Mouse (Mus musculus) right cerebral cortex, postnatal 4 days (tissue): ENCODE results near the gene Nicn1.
A peak's percentile ranks its signal among the peaks of the same experiment; 100 is the strongest.
"Not testable (repeated sequence)": the region's sequence is repeated elsewhere in the genome, so short reads cannot be mapped to it uniquely, and the experiment has no call there.

ENCODE experiments used
- DNase-seq: peaks from one replicate; pipeline ENCODE4 v3.0.0-alpha.2; 2022

The Nicn1 gene

DNA sequence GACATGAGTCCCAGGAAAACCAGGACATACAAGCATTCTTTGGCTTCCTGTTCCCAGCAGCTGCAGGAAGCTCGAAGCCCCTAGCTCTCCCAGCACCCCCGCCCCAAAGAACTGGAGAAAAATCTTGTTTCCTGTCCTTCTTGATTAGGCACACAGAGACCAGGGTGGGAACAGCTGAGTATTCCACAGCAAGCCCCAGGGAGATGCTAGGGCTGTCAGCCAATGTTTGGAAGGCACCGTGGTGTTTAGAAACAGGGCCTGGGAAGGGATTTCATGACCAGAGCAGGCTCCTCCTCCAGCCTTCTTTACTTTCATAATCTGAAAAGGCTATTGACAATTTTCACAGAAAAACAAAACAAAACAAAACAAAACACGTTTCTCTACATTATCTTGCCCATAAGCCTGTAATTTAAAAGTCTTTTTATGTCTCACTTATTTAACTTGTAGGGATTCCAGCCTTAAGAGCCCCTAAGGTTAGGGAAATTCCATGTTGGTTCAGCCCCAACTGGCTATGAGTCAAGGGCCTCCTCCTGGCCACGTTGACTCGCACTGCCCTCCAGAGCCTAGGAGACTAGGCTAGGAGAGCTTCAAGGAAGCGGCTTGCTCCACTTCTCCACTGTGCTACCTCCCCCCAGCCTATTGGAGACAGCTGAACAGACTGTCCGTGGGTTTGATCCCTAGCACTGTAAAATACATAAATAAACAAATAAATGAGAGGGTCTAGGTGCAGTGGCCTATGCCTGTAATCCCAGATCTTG is 10.0 kb upstream of the Nicn1 start:
- no peak for DNase-seq

DNA sequence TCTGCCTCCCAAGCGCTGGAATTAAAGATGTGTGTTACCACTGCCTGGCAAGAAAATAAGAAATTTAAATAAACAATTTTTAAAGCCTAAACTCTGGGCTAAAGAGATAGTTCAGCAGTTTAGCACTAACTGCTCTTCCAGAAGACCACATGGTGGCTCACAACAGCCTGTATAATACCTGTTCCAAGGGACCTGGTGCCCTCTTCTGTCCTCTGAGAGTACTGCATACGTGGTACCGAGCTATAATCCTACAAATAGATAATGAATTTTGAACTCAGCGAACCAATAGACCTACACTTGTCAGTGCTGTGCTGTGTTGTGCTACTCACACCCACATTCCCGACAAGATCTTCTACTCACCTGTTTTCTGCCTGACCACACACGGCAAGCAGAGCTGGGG is 5.8 kb upstream of the Nicn1 start:
- peak; percentile 74 for DNase-seq

DNA sequence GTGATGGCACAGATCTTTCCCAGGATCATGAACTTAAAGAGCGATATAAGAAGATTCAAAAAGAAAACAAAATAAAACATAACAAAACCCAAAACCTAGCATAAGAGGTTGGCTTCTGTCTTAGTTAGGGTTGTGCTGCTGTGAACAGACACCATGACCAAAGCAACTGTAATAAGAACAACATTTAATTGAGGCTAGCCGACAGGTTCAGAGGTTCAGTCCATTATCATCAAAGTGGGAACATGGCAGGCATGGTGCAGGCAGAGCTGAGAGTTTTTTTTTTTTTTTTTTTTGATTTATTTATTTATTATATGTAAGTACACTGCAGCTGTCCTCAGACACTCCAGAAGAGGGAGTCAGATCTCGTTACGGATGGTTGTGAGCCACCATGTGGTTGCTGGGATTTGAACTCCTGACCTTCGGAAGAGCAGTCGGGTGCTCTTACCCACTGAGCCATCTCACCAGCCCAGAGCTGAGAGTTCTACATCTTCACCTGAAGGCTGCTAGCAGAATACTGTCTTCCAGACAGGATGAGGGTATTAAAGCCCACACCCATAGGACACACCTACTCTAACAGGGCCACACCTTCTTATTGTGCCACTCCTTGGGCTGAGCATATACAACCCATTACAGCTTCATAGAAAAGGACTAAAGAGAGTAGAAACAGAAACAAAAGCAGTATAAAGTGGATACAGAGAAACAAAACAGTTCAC is 2.5 kb upstream of the Nicn1 start:
- not testable (repeated sequence) for DNase-seq

DNA sequence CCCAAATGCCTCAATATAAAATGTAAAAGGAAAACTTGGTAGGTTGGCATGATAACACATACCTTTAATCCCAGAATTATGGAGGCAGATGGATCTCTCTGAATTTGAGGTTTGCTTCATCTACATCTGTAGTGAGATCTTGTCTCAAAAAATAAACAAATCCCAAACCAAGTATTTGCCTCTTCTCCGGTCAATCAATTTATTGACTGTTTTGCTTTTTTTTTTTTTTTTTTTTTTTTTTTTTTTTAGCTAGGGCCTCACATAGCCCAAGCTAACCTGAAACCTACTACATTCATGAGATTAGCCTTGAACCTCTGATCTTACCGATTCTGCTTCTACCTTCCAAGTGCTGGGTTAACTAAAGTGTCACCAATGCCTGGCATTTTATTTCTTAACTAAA is 882 bp upstream of the Nicn1 start:
- DNase-seq, result no peak

DNA sequence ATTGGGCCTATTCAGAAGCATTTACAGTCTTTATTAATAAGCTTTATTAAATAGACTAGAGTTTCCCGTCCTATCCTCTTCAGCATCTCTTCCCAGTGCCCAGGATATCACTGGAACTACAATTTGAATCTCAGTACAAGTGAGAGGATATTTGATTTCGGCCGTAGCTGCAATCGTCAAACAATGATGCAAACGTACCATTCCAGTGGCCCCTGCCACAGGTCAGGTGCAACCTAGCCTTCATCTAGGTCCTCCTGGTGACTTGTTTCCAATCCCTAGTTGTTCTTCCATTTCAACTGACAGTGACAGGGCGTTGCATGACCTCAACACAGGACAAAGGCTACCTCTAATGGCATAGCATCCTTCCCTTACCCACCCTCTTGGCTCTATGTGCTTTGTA is 544 bp downstream of the Nicn1 start:
- DNase-seq, result no peak

DNA sequence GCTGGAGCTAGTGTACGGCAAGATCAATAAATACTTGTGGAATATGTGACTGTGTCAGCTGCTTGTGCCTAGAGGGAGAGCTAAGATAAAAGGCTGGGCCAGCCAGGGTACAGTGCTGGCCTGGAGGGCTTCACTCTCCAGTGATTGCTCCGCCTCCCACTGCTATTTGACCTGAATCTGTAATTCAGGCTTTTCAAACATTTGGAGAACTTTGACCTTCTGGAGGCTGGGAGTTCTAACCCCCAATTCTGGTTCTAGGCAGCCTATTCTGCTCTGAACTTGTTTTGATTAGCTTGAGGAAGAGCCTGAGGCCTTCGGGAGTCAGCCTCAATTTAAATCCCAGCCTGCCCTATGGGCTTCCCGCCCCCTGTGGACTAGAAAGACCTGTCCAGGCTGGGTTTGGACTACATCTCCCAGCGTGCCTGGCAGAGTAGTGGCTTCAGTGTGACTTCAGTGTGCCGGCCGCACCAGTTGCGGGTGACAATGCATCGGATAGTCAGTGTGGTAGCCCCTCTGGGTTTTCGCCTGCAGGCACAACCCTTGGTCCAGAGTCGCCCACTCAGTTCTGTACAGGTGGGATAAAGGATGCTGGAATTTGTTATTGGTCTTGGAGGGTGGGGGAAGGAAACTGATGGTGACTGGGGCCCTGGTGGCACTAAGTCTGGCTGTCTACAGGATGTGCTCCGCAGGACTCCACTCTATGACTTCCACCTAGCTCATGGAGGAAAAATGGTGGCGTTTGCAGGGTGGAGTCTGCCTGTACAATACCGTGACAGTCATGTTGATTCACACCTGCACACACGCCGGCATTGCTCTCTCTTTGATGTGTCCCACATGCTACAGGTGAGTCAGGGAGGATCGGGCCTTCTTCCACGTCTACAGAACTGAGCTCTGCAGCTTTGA is 6.5 kb downstream of the Nicn1 start, which contains the start of gene Amt:
TSS of gene Amt (plus strand) at position 401 of the 903 bp plus-strand sequence.
- no peak for DNase-seq

DNA sequence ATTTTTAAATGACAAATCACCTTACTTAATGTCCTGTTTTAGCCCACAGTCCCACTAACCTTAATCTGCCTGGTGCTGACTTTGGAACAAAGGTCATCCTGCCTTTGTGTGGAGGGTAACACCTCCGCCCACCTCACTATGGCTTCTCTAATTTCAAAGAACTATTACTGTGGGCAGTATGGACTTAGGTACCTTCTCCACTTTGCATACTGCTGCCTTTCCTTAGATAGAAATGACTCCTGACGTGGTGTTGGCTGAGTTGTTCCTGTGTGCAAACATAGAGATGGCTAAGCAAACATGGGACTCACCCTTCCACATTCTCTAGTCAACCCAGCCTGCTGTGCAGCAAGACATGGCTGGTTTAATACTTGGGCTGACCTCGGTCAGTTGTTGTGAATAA is 11.6 kb downstream of the Nicn1 start:
- no peak for DNase-seq

DNA sequence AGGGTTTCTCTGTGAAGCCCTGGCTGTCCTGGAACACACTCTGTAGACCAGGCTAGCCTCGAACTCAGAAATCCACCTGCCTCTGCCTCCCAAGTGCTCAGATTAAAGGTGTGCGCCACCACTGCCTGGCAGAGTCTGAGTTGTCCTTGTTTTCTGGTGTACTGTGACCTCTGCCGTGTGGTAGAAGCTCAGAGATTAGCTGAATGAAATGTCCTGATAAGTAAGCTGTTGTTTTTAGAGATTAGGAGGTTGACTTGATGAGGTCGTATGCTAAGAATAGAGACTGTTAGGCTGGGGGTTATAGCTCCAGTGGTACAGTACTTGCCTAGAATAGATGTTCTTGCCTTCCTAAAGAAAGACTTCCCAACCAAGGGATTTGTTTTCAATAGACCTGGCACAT is 14.5 kb downstream of the Nicn1 start:
- no peak for DNase-seq

DNA sequence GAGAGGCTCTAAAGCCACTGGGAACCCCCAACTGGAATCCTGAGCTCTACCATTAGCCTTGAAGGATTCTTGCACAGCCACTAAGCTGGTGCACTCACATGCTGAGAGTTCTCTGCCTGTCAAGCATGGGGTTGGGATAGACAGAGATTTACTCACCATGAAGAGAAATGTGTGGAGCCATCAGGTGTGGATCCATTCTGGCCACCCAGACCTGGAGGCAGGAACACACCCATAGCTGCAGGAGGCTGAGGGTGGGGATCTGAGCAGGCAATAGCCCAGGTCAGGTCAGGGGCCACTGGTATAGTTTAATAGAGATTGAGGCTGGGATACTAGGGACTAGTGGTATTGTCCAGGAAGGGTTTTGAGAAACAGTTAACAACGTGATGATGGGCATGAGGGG is 14.9 kb downstream of the Nicn1 start:
- DNase-seq, result no peak

DNA sequence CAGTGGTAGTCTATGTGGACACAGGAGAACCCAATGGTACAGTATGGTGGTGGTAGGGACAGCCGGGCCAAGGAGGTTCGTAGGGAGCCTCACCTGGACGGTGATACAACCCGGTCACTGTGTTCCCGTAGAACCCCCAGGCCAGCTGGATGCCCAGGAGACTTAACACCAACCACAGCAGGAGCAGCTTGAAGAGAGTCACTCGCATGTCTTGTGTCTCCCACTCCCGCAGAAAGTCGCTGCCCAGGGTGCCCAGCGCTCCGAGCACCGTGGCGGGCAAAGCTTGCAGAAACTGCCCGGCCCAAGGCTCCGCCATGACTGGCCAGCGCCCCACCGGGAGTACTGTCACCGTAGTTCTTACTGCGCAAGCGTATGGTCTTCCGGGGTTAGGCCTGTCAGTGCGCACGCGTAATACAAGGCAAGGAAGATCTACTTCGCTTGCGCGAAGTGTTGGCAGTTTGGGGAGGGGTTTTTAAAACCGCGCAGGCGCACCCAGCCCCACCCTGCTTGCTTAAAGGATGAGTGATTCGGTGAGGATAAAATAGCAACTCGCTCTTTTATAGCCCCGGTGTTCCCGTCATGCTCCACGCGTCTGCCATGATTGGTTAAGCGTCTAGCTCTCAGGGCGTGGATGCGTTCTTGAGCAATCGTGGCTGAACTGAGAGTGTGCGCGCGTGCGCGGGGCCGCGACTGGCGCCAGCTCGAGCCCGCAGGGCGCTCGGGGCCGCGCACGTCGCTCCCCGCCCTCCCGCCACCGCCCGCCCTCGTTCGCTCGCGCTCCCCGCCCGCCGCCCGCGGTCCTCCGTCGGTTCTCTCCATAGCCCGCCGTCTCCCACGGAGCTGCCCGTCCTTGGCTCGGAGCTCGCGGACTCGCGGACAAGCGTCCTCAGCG is 15.6 kb downstream of the Nicn1 start, which contains the start of the genes Rhoa and Tcta:
TSS of gene Rhoa (plus strand) at position 501 of the 892 bp plus-strand sequence.
TSS of gene Tcta (minus strand) at position 532 of the 892 bp plus-strand sequence.
- peak; percentile 95 for DNase-seq

DNA sequence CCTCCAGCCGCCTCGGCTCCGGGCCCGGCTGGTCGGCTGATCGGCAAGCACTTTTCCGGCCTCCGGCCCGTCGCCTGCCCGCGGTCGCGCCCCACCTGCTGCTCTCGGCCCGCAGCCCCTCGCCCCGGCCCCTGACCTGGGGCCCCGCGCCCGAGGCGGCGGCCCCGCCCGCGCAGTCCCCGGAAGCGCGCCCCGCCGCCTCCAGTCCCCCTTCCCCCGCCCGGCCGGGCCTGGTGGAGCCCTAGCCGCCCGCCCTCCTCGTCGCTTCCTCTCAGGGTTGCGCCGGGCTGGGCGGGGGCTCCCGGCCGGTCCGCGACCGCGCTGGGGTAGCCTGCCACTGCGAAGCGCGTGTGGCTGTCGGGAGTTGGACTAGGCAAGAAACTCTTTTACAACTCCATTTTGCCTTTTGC is 16.3 kb downstream of the Nicn1 start:
- peak; percentile 66 for DNase-seq

DNA sequence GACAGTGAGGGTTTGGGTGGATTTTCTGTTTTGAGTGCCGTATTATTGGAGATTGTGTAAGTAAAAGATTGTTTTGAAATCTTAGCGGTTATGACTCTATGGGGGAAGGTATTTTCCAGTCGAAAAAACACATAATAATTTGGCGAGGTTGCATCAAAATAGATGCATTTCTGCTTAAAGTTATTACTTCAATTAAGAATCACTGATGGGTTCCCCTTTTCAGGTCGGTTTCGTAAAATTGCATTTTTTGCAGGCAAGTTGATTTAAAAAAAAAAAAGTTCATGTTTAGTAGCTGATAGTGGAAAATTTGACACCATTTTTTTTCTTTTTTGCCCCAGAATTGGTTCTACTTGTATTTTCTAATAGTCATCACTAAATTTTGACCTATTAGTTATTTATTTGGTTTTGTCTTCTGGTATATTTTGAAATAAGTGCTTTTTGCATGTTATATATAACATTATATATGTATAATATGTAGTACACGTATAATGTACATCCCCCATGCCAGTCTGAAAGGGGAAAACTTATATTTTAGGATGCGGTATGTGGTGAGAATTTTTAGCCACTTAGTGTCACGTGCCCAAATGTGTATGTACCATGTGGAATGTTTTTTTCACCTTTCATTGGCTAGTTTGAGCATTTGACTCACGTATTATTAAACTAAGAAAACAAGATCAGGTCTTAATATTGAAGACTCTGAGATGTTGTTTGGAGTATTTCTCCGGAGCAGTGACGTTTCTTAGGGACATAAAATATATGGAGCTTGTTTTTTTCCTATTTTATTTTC is 17.0 kb downstream of the Nicn1 start:
- DNase-seq, result no peak

DNA sequence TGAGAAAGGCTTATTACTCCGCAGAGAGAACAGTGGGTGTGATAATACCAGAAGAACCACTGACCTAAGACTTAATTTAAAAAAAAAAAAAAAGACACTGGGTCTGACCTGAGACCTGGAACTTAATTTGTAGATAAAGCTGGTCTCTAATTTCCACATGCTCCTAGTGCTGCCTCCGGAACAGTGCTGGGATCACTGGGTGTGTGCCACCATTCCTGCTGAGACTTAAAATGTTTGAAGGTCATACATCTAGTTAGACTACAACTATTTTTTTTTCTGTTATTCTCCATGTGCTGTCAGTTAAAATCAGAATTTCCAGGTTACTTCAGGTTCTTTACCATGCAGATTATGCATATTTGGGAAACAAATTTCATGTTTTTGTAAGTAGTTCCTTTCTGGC is 17.9 kb downstream of the Nicn1 start:
- DNase-seq, result no peak

DNA sequence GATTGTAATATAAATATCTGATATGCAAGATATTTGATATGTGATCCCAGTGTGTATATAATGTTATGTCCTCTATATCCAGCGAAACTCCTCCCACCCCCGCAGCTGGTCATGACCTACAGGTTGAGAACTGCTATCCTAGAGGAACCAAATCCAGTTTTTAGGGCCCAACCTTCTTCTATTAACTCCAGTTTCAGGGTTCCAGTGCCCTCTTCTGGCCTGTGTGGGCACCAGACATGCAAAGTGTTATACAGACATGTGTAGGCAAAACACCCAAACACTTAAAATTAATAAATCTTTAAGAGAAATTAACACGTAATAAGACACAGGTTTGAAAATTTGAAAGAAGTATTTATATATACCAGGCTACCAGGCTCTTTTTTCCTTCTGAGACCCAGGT is 27.3 kb downstream of the Nicn1 start:
- no peak for DNase-seq

DNA sequence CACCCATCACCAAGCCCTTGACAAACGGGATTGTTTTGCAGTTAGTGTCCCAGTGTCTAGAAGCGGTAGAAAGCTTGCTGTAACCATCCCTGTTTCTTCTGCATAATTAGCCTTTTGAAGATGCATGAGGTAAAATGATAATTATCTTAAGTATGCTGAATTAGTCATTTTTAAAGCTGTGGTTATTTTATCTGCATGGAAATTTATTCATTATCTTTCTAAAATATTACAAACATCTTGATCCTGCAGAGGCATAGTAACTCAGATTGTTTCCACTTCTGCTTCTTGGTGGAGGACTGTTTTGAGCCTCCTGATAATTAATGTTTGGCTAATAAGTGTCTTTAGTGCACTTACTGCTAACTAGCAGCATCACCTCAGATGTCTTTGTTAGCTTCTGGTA is 28.2 kb downstream of the Nicn1 start:
- no peak for DNase-seq

DNA sequence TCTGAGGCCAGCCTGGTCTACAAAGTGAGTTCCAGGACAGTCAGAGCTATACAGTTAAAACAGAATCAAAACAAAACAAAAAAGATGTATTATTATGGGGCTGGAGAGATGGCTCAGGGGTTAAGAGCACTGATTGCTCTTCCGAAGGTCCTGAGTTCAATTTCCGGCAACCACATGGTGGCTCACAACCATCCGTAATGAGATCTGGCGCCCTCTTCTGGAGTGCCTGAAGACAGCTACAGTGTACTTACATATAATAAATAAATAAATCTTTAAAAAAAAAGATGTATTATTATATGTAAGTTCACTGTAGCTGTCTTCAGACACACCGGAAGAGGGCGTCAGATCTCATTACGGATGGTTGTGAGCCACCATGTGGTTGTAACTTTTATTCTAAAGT is 31.8 kb downstream of the Nicn1 start:
- not testable (repeated sequence) for DNase-seq

DNA sequence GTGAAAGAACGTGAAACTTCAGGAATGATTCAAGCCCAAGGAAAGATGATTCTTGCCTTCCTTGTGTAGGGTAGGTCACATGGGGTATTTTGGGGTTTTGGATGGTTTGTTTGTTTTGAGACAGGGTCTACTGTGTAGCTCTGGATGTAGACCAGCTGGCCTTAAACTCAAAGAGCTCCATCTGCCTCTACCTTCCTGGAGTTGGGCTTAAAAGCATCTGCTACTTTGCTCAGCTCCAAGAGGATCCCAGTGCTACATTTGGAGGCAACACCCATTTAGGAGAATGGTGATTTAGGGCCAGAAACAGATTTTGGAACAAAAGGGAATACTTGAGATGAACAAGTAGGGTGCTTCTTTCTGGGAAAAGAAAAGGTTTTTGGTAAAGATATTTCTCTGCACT is 34.6 kb downstream of the Nicn1 start:
- DNase-seq, result no peak

DNA sequence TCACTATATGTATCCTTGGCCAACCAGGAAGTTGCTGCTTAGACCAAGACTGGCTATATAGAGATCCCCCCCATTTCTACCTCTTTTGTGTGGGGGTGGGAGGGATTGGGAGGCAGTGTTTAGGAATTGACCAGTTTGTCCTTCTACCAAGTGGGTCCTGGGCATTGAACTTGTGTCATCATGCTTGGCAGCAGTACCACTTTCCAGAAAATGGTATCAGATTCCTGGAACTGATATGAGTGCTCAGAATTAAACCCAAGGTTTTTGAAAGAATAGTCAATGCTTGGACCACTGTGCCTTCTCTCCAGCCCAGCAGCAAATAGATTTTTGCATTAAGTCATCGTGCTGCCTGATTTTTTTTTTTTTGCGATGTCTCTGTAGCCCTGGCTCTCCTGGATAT is 35.6 kb downstream of the Nicn1 start:
- DNase-seq, result no peak

DNA sequence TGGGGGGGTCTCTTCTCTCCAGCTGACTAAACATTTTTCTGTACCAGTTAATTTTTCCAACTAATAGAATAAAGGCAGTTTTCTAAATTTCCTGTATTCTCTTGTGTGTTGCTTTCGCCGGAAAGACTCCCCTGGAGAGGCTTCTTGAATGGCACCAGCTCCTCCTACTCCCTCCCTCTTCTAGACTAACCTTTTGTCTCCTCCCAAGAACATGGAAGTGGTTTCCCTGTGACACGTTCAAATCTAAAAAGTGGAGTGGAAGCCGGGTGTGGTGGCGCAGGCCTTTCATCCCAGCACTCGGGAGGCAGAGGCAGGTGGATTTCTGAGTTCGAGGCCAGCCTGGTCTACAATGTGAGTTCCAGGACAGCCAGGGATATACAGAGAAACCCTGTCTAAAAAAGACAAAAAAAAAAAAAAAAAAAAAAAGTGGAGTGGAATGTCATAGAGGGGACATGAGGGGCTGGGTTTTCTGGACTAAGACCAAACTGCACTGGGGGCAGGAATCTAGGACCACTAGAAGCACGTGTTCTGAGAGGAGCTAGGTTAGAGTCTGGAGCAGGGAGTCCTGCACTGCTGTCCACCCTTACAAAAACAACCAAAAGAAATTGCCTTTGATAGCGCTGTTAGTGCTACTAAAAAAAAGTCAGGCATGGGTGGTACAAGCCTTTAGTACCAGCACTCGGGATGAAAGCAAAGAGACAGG is 47.8 kb downstream of the Nicn1 start:
- no peak for DNase-seq

DNA sequence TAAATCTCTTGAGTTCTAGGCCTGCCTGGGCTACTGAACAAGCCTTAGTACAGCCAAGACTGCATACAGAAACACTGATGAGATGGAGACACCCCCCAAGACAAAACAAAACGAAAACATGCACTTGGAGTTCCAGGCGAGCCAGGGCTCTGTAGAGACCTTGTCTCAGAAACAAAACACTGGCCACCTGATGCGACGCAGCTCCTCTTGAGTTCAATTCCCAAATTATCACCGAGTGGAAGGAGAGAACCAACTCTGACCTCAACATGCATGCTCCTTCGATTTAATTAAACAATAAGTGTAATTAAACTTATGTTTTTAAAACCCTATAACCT is 48.3 kb downstream of the Nicn1 start:
- DNase-seq, result no peak
